Mouse (Mus musculus): ENCODE data around the gene Sema4b.

GRCm38 (mm10) chr7:80269751-80270255 is 83.2 kb downstream of the Sema4b start:
- TF ChIP-seq CTCF (IDR thresholded peaks at IDR 0.05; ENCODE audit: extremely low read depth, insufficient read depth, low read length) (no peak), POLR2A (IDR thresholded peaks at IDR 0.05; ENCODE audit: extremely low read depth, insufficient read depth, low read length) (no peak)

Measured in cortical plate, adult 2 months (tissue).